Mouse (Mus musculus) ES-Bruce4 (cell line): ENCODE data around the gene Rbfox3.

Experiments used
- CTCF ChIP-seq: IDR thresholded peaks from one replicate; pipeline ENCODE4 v1.8.1; 2011; ENCODE audit warnings: low read depth, low read length
- EP300 ChIP-seq: IDR thresholded peaks from 2 replicates; pipeline ENCODE4 v1.6.1; 2011; ENCODE audit warnings: low read depth, low read length; ENCODE audit not compliant: insufficient read depth
- POLR2A ChIP-seq: IDR thresholded peaks from one replicate; pipeline ENCODE4 v1.8.1; 2011; ENCODE audit warnings: low read length; ENCODE audit not compliant: insufficient read depth

- TF ChIP-seq CTCF: no peak
- TF ChIP-seq EP300: no peak
- no peak for TF ChIP-seq POLR2A
These were observed 415.2 kb downstream of the Rbfox3 start for GRCm38 (mm10) chr11:118496066-118496689.
